Comparison of ENCODE assay signal across 8 mouse cellular contexts in the genomic region with DNA sequence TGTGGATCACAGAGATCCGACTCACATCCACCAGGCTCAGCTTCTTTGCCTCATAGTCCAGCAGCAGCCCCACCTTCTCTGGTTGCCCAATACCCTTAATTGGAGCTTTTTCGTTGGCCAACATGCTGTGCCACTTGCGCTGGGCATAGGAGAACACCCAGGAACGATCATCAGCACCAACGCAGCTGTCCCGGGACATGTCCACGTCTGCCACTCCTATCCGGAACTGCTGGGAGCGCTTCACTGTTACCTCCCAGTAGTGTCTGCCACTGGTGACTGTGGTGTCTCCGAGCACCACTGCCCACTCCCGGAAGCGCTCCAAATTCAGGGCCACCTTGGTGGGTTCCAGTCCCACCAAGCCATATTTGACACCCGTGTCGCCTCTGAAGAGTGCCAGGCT. TPM values are rescaled to one million over a fixed set of nuclear protein-coding genes. Genes with fewer than 3 reads are reported as not detected.
DNase-seq lines count a peak whose midpoint lies in the region; ATAC-seq lines count a peak whose summit lies in the region.

No protein-coding gene starts in this region.

- no peaks in the 10 kb centered on the region for H3K36me3 ChIP-seq in liver, embryonic 11.5 days (ENCODE audit: control insufficient read depth, insufficient read depth, low read length)
- H3K36me3 ChIP-seq in stomach, embryonic 14.5 days (ENCODE audit: control insufficient read depth, insufficient read depth, low read length), result no peaks in the 10 kb centered on the region

- H3K4me3 ChIP-seq in liver, embryonic 11.5 days (ENCODE audit: low read depth, low read length), result peak overlapping the region; percentile 75
- H3K4me3 ChIP-seq in stomach, embryonic 14.5 days (ENCODE audit: low read depth, low read length), result peak overlapping the region; percentile 67

- H3K4me1 ChIP-seq in liver, embryonic 11.5 days (replicated peaks; ENCODE audit: control insufficient read depth, insufficient read depth, low read length), result peaks cover 8% of the 10 kb centered on the region
- peaks cover 8% of the 10 kb centered on the region; the same call in 1 of the 2 replicates for H3K4me1 ChIP-seq in stomach, embryonic 14.5 days (ENCODE audit: control insufficient read depth, insufficient read depth, low read length)

- no peaks in the 10 kb centered on the region for H3K27me3 ChIP-seq in liver, embryonic 11.5 days (replicated peaks; ENCODE audit: control insufficient read depth, insufficient read depth, low read length)
- no peaks in the 10 kb centered on the region for H3K27me3 ChIP-seq in stomach, embryonic 14.5 days (ENCODE audit: control insufficient read depth, insufficient read depth, low read length)

- H3K9ac ChIP-seq in liver, embryonic 11.5 days (ENCODE audit: low read depth, low read length), result peak overlapping the region; percentile 79
- H3K9ac ChIP-seq in stomach, embryonic 14.5 days (replicated peaks; ENCODE audit: low read depth, low read length), result peak overlapping the region; percentile 43

- ATAC-seq in liver, embryonic 11.5 days (replicated peaks; ENCODE audit: low FRiP score), result no peak
- ATAC-seq in stomach, embryonic 14.5 days (ENCODE audit: insufficient number of reproducible peaks, insufficient read depth, low FRiP score, low read depth), result no peak
- ATAC-seq in inflammation-experienced regulatory T-cells, adult 6 months, result no peak

- peak; percentile 29 to 47 for DNase-seq in cerebellum, postnatal 10 days
- no peak for DNase-seq in cerebellum, adult 11 months
- DNase-seq in thymus, postnatal 25 days, result peak; percentile 16
- no peak for DNase-seq in thymus, postnatal 0 days (ENCODE audit: low spot score)
- peak; percentile 16 to 17 for DNase-seq in heart, postnatal 36 days
- DNase-seq in liver, embryonic 11.5 days (ENCODE audit: low spot score), result no peak

- H3K4me2 ChIP-seq in liver, embryonic 11.5 days, result peak overlapping the region; percentile 80
- H3K4me2 ChIP-seq in stomach, embryonic 14.5 days (replicated peaks; ENCODE audit: low read depth, low read length), result peak overlapping the region; percentile 82

- H3K27ac ChIP-seq in liver, embryonic 11.5 days (ENCODE audit: low read depth, low read length), result 0 out of 2 replicates have a peak overlapping the region, but pooled peaks have one; percentile 17
- H3K27ac ChIP-seq in stomach, embryonic 14.5 days (ENCODE audit: low read length), result no peak overlapping the region

- intact Hi-C loops in heart, postnatal 36 days (cut with DNase I), result no loop called here

- 20% methylated on average over 14 of the region's 14 CpGs for WGBS in liver, embryonic 11.5 days
- 26% methylated on average over 14 of the region's 14 CpGs for WGBS in stomach, embryonic 14.5 days

- H3K9me3 ChIP-seq in liver, embryonic 11.5 days (ENCODE audit: control insufficient read depth, low read length), result no peaks in the 10 kb centered on the region
- H3K9me3 ChIP-seq in stomach, embryonic 14.5 days (ENCODE audit: control insufficient read depth, low read depth, low read length), result no peaks in the 10 kb centered on the region

RNA-seq across cellular contexts. Expression of gene Spryd4, which starts 0.7 kb away (rescaled TPM):
- 15.4 and 17.1 TPM in 2 replicates for polyA plus RNA-seq in thymus, postnatal 0 days (2015; fragmentation: Nextera tagmentation; extraction: Ambion mirVana)
- 10 to 100 TPM; 35.7 to 41.4 TPM for total RNA-seq in heart, postnatal 36 days (2021)
- 32.4 and 37.4 TPM in 2 replicates for polyA plus RNA-seq in liver, embryonic 11.5 days (2014; fragmentation: Nextera tagmentation; extraction: Ambion mirVana)
- 33.5 and 33.7 TPM in 2 replicates for polyA plus RNA-seq in stomach, embryonic 14.5 days (2014; fragmentation: Nextera tagmentation; extraction: Ambion mirVana)
- 10 to 100 TPM in 2 of 3 experiments, 1 to 10 TPM in 1; 7.1 to 13.6 (median 13.5) TPM for polyA plus RNA-seq in inflammation-experienced regulatory T-cells, adult 6 months (2017; shearing (Covaris generic))

RNA-seq across cellular contexts. Expression of gene Mip, which starts 14.7 kb away (rescaled TPM):
- polyA plus RNA-seq in thymus, postnatal 0 days (2015; fragmentation: Nextera tagmentation; extraction: Ambion mirVana), result 0.06 TPM in 1 of 2 replicates, not detected in the other
- not detected for total RNA-seq in heart, postnatal 36 days (2021)
- 0.08 TPM in 1 of 2 replicates, not detected in the other for polyA plus RNA-seq in liver, embryonic 11.5 days (2014; fragmentation: Nextera tagmentation; extraction: Ambion mirVana)
- polyA plus RNA-seq in stomach, embryonic 14.5 days (2014; fragmentation: Nextera tagmentation; extraction: Ambion mirVana), result 0.11 TPM in 1 of 2 replicates, not detected in the other
- polyA plus RNA-seq in inflammation-experienced regulatory T-cells, adult 6 months (2017; shearing (Covaris generic)), result not detected

RNA-seq across cellular contexts. Expression of gene Gls2, which starts 16.7 kb away (rescaled TPM):
- polyA plus RNA-seq in thymus, postnatal 0 days (2015; fragmentation: Nextera tagmentation; extraction: Ambion mirVana), result 0.78 and 1.5 TPM in 2 replicates
- total RNA-seq in heart, postnatal 36 days (2021), result under 1 TPM; 0.58 to 0.92 TPM
- polyA plus RNA-seq in liver, embryonic 11.5 days (2014; fragmentation: Nextera tagmentation; extraction: Ambion mirVana), result 3.1 and 3.4 TPM in 2 replicates
- 0.78 and 0.84 TPM in 2 replicates for polyA plus RNA-seq in stomach, embryonic 14.5 days (2014; fragmentation: Nextera tagmentation; extraction: Ambion mirVana)
- polyA plus RNA-seq in inflammation-experienced regulatory T-cells, adult 6 months (2017; shearing (Covaris generic)), result under 1 TPM in 2 of 3 experiments, not detected in 1; 0.28 to 0.58 TPM

RNA-seq across cellular contexts. Expression of gene Timeless, which starts 20.9 kb away (rescaled TPM):
- polyA plus RNA-seq in thymus, postnatal 0 days (2015; fragmentation: Nextera tagmentation; extraction: Ambion mirVana), result 51.7 and 59.7 TPM in 2 replicates
- total RNA-seq in heart, postnatal 36 days (2021), result 10 to 100 TPM in 1 of 2 experiments, 1 to 10 TPM in 1; 8.9 to 12.2 TPM
- polyA plus RNA-seq in liver, embryonic 11.5 days (2014; fragmentation: Nextera tagmentation; extraction: Ambion mirVana), result 67.5 and 71.2 TPM in 2 replicates
- 47.2 and 48.0 TPM in 2 replicates for polyA plus RNA-seq in stomach, embryonic 14.5 days (2014; fragmentation: Nextera tagmentation; extraction: Ambion mirVana)
- polyA plus RNA-seq in inflammation-experienced regulatory T-cells, adult 6 months (2017; shearing (Covaris generic)), result 10 to 100 TPM; 23.2 to 45.9 (median 27.2) TPM

RNA-seq across cellular contexts. Expression of gene Rbms2, which starts 30.9 kb away (rescaled TPM):
- 14.1 and 17.3 TPM in 2 replicates for polyA plus RNA-seq in thymus, postnatal 0 days (2015; fragmentation: Nextera tagmentation; extraction: Ambion mirVana)
- total RNA-seq in heart, postnatal 36 days (2021), result 10 to 100 TPM; 89.2 to 95.3 TPM
- polyA plus RNA-seq in liver, embryonic 11.5 days (2014; fragmentation: Nextera tagmentation; extraction: Ambion mirVana), result 14.6 and 17.0 TPM in 2 replicates
- polyA plus RNA-seq in stomach, embryonic 14.5 days (2014; fragmentation: Nextera tagmentation; extraction: Ambion mirVana), result 29.5 and 35.6 TPM in 2 replicates
- 10 to 100 TPM; 24.7 to 29.4 (median 27.8) TPM for polyA plus RNA-seq in inflammation-experienced regulatory T-cells, adult 6 months (2017; shearing (Covaris generic))

Comparison
In these comparisons a context has a peak if more than half of its experiments do, and no peak if none do; other contexts are left out.
1. DNase-seq: peak in cerebellum, postnatal 10 days (2 of 2), thymus, postnatal 25 days (single experiment) and heart, postnatal 36 days (2 of 2); none in cerebellum, adult 11 months (single experiment), thymus, postnatal 0 days (single experiment) and liver, embryonic 11.5 days (single experiment).